Mouse (Mus musculus) ovary, postnatal 10 days (tissue): ENCODE measurements around the gene Slc16a11.

ENCODE experiments used
- DNase-seq: peaks from one replicate; pipeline ENCODE4 v3.0.0; 2022; ENCODE audit warnings: low spot score

Gene Slc16a11

DNA sequence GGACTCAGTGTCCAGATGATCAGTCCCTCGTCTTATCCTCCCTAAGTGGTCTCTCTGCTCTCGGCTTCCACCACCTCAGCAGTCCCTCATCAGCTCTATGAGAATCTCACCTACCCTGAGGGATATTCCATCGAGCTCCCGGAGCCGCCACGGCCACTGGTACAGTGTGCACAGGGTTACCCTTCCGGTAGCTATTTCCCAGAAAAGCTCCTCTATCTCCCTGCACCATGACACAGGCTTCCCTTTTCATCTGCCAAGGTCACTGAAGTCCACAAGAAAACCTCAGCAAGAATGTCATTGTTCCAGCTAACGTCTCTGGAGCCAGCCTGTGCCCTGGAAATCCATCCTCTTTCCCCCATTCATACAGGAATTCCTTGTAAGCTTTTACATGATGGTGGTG lies 39.3 kb downstream of the Slc16a11 start:
- DNase-seq = no peak

DNA sequence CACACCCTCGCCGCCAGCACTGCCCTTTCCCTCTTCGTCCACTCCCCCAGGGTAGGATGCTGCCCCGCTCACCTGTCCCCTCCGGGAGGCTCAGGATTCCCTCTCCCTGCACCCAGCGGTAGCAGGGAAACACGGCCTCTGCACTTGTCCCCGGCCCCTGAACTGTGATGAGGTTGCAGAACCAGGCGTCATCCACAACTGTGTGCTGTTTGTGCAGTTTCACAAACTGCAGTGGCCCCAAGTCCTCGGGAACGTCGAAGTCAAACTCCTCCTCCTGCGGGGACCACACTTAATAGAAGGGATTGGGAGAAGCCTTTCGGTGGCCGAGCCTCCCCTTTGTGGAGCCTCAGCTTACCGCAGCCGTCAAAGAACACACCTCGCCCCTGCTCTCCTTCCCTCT lies 41.8 kb downstream of the Slc16a11 start:
- no peak for DNase-seq

DNA sequence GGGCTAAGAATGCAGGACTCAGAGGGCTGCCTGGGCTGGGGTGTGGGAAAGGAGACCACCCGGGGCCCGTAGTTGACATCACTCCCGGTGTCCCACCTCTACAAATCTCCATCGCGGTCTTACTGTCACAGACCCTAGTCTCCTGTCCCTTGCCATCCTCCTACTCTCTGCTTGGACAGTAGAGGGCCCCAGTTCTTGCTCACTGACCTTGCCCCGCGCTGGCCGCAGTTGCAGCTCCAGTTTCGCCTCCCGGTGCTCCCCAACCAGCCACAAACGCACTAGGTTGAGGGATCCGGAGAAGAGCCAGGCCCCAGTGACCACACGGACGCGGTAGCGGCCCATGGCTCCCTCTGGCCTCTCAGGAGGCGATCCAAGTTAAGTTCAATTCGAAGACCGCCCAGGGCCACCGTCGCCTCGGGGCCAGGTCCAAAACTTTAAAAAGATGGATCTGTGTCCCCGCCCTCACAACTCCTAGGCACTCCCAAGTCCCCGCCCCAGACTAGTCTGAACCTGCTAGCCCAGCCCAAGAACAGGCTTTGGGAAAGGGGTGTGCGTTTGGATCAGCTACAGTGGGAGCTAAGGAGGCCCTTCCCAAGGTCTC lies 42.5 kb downstream of the Slc16a11 start, which contains the start of gene Alox12:
Gene Alox12, minus strand, starts transcription at position 423 of the 601 bp plus-strand sequence.
- DNase-seq = no peak

DNA sequence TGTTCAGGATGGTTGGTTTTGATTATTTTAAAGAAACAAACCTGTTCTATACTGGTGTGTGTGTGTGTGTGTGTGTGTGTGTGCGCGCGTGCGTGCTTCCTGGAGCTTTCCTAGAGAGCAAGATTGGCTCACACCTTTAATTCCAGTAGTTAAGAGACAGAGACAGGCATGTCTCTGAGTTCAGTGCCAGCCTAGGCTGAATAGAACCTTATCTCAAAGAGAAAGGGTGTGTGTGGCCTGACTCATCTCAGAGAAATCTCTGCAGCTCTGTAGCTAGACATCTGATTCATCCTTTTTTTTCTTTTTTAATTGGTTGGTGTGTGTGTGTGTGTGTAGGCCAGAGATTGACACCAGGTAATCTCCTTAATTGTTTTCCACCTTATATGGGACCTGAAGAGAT lies 46.5 kb downstream of the Slc16a11 start:
- no peak for DNase-seq

DNA sequence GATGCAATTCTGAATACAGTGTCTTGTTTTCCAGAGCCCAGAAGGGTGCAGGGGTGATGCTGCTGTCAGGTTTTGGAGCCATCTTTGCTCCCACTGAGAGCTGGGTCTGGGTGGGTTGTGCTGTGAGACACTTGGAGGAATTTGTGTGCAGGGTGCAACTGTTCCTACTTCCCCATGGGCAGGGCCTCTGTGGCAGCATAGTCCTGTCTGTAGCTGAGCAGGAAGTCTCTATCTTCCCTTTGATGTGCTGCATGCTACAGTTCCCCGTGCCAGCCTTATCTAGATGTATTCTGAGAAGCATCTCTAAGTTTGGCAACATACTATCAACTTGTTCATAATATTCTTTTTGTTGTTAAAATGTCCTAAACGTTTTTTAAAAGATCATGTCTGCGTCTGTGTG lies 52.7 kb downstream of the Slc16a11 start:
- DNase-seq = no peak

DNA sequence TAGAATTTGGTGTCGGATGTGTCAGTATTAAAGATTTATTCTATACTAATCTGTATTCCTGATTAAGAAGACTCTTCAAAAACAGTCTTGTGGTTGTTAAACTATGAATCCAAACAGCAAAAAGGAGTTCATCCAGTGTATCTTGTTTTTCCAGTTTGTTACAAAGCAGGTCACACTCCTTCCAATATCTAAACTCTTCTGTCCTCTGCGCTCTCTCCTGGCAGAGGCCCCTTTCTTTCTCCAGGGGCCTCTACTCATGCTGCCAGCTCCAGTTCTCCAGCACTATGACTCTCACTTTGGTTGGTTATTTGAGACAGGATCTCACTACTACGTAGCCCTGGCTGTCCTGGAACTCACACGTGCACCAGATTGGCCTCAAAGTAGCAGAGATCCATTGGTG lies 53.3 kb downstream of the Slc16a11 start:
- DNase-seq = no peak
